Mouse (Mus musculus) CH12.LX (cell line): Measurements from ENCODE around the gene Oxt. TPM values are rescaled to one million over a fixed set of nuclear protein-coding genes. Genes with fewer than 3 reads are reported as not detected.

Source experiments
- DNase-seq: peaks from one replicate; pipeline ENCODE4 v3.0.0-alpha.2; 2013; ENCODE audit errors: extremely low read depth
- H3K27ac ChIP-seq: 2 replicates; pipeline ENCODE4 v1.5.1; 2012; ENCODE audit warnings: low read depth, mild to moderate bottlenecking, control low read depth, moderate library complexity; ENCODE audit not compliant: insufficient read depth
- H3K27me3 ChIP-seq: replicated peaks from 2 replicates; pipeline ENCODE3; 2012; ENCODE audit warnings: inconsistent platforms
- H3K36me3 ChIP-seq, 2 experiments: replicated peaks in 1 of 2; 2 replicates each; pipeline versions ENCODE3 to v1.6.1; 2012; ENCODE audit warnings: inconsistent platforms in 1 of 2, low read length in 1 of 2, mild to moderate bottlenecking in 1 of 2, mixed read lengths in 1 of 2, moderate library complexity in 1 of 2; ENCODE audit not compliant: control insufficient read depth in 1 of 2, insufficient read depth in 1 of 2
- H3K4me1 ChIP-seq, 2 experiments: 2 replicates each; pipeline ENCODE4 v1.6.1; 2012; ENCODE audit warnings: inconsistent platforms in 1 of 2, moderate library complexity in 1 of 2; ENCODE audit not compliant: insufficient read depth in 2 of 2, control insufficient read depth in 1 of 2
- H3K4me2 ChIP-seq: 2 replicates; pipeline ENCODE4 v1.6.1; 2012; ENCODE audit warnings: low read depth, mild to moderate bottlenecking, control low read depth; ENCODE audit not compliant: poor library complexity, insufficient read depth, severe bottlenecking
- H3K4me3 ChIP-seq, 3 experiments: fragments of 150-350 bp in 1 of 3; sonication (generic) in 1 of 3; replicated peaks in 1 of 3; 2 replicates each; pipeline versions ENCODE3 to v1.5.1; 2011 to 2012; ENCODE audit warnings: low read depth in 2 of 3, low read length in 2 of 3, mild to moderate bottlenecking in 2 of 3, moderate library complexity in 2 of 3, control low read depth in 1 of 3, improper control_type of control experiment in 1 of 3, inconsistent platforms in 1 of 3, mixed read lengths in 1 of 3; ENCODE audit not compliant: poor library complexity in 1 of 3
- H3K79me2 ChIP-seq: replicated peaks from 2 replicates; pipeline ENCODE4 v1.6.1; 2012; ENCODE audit warnings: mild to moderate bottlenecking, moderate library complexity; ENCODE audit not compliant: control insufficient read depth, poor library complexity, insufficient read depth, severe bottlenecking; ENCODE audit errors: extremely low read depth
- H3K9ac ChIP-seq: 2 replicates; pipeline ENCODE4 v1.6.1; 2012; ENCODE audit warnings: low read depth, mild to moderate bottlenecking, control low read depth, moderate library complexity; ENCODE audit not compliant: insufficient read depth
- H3K9me3 ChIP-seq: replicated peaks from 2 replicates; pipeline ENCODE3; 2012; ENCODE audit warnings: low read length, inconsistent platforms, mixed read lengths
- CHD1 ChIP-seq: IDR thresholded peaks from 2 replicates; pipeline ENCODE4 v1.6.1; 2012; ENCODE audit warnings: low read depth, low read length, improper control_type of control experiment, inconsistent platforms
- CHD2 ChIP-seq: IDR thresholded peaks from 2 replicates; pipeline ENCODE4 v1.6.1; 2011; ENCODE audit warnings: low read length, improper control_type of control experiment
- CTCF ChIP-seq, 2 experiments: IDR thresholded peaks in 1 of 2; conservative IDR thresholded peaks in 1 of 2; 2 replicates each; pipeline ENCODE4 v1.5.1; 2011 to 2012; ENCODE audit warnings: low read depth in 2 of 2, low read length in 2 of 2, improper control_type of control experiment in 1 of 2, inconsistent platforms in 1 of 2, mild to moderate bottlenecking in 1 of 2, moderate library complexity in 1 of 2
- E2F4 ChIP-seq: IDR thresholded peaks from 2 replicates; pipeline ENCODE4 v1.6.1; 2011; ENCODE audit warnings: low read depth, low read length, improper control_type of control experiment; ENCODE audit not compliant: insufficient replicate concordance
- EP300 ChIP-seq: IDR thresholded peaks from 2 replicates; pipeline ENCODE4 v1.6.1; 2011; ENCODE audit warnings: low read length, improper control_type of control experiment
- ETS1 ChIP-seq: conservative IDR thresholded peaks from 2 replicates; pipeline ENCODE4 v1.6.1; 2012; ENCODE audit warnings: low read depth, mild to moderate bottlenecking, inconsistent platforms, low read length, improper control_type of control experiment, moderate library complexity
- GABPA ChIP-seq: IDR thresholded peaks from 2 replicates; pipeline ENCODE4 v1.6.1; 2012; ENCODE audit warnings: low read depth, low read length, improper control_type of control experiment, inconsistent platforms; ENCODE audit not compliant: insufficient replicate concordance
- JUN ChIP-seq: IDR thresholded peaks from 2 replicates; pipeline ENCODE4 v1.6.1; 2011; ENCODE audit warnings: low read depth, mild to moderate bottlenecking, low read length, improper control_type of control experiment, moderate library complexity; ENCODE audit not compliant: insufficient read depth
- JUND ChIP-seq: conservative IDR thresholded peaks from 2 replicates; pipeline ENCODE4 v1.6.1; 2011; ENCODE audit warnings: low read depth, low read length, improper control_type of control experiment
- KAT2A ChIP-seq: IDR thresholded peaks from 2 replicates; pipeline ENCODE4 v1.6.1; 2012; ENCODE audit warnings: low read length, improper control_type of control experiment, inconsistent platforms; ENCODE audit not compliant: insufficient replicate concordance
- MAFK ChIP-seq: IDR thresholded peaks from 2 replicates; pipeline ENCODE4 v1.6.1; 2011; ENCODE audit warnings: low read length, improper control_type of control experiment; ENCODE audit not compliant: insufficient replicate concordance
- MAX ChIP-seq: IDR thresholded peaks from 2 replicates; pipeline ENCODE4 v1.6.1; 2011; ENCODE audit warnings: low read length, improper control_type of control experiment
- MAZ ChIP-seq: IDR thresholded peaks from 2 replicates; pipeline ENCODE4 v1.6.1; 2012; ENCODE audit warnings: low read depth, mild to moderate bottlenecking, inconsistent platforms, low read length, improper control_type of control experiment, moderate library complexity
- MXI1 ChIP-seq: IDR thresholded peaks from 2 replicates; pipeline ENCODE4 v1.6.1; 2011; ENCODE audit warnings: mild to moderate bottlenecking, low read depth, low read length, improper control_type of control experiment
- NELFE ChIP-seq: IDR thresholded peaks from 2 replicates; pipeline ENCODE4 v1.6.1; 2011; ENCODE audit warnings: low read depth, low read length, improper control_type of control experiment
- POLR2A ChIP-seq: IDR thresholded peaks from 2 replicates; pipeline ENCODE4 v1.6.1; 2011; ENCODE audit warnings: low read depth, mild to moderate bottlenecking, improper control_type of control experiment, low read length
- RAD21 ChIP-seq: IDR thresholded peaks from 2 replicates; pipeline ENCODE4 v1.6.1; 2011; ENCODE audit warnings: low read depth, mild to moderate bottlenecking, low read length, improper control_type of control experiment, moderate library complexity
- SIN3A ChIP-seq: IDR thresholded peaks from 2 replicates; pipeline ENCODE4 v1.6.1; 2012; ENCODE audit warnings: low read length, improper control_type of control experiment, inconsistent platforms
- SMC3 ChIP-seq: IDR thresholded peaks from 2 replicates; pipeline ENCODE4 v1.6.1; 2011; ENCODE audit warnings: low read depth, low read length, improper control_type of control experiment
- TBP ChIP-seq: conservative IDR thresholded peaks from 2 replicates; pipeline ENCODE4 v1.6.1; 2011; ENCODE audit warnings: low read depth, low read length, improper control_type of control experiment
- UBTF ChIP-seq: IDR thresholded peaks from 2 replicates; pipeline ENCODE4 v1.6.1; 2012; ENCODE audit warnings: low read depth, mild to moderate bottlenecking, inconsistent platforms, low read length, improper control_type of control experiment, moderate library complexity
- USF1 ChIP-seq: IDR thresholded peaks from 2 replicates; pipeline ENCODE4 v1.6.1; 2014; ENCODE audit warnings: low read depth, mild to moderate bottlenecking, inconsistent platforms, low read length, improper control_type of control experiment
- ZKSCAN1 ChIP-seq: IDR thresholded peaks from 2 replicates; pipeline ENCODE4 v1.6.1; 2012; ENCODE audit warnings: low read depth, inconsistent platforms, low read length, improper control_type of control experiment, borderline replicate concordance
- ZMIZ1 ChIP-seq: IDR thresholded peaks from 2 replicates; pipeline ENCODE4 v1.6.1; 2012; ENCODE audit warnings: low read depth, mild to moderate bottlenecking, inconsistent platforms, low read length, improper control_type of control experiment
- ZNF384 ChIP-seq: IDR thresholded peaks from 2 replicates; pipeline ENCODE4 v1.6.1; 2012; ENCODE audit warnings: low read depth, low read length, improper control_type of control experiment, inconsistent platforms
- dilution Hi-C: fragments of 300-500 bp; cut with MboI; formaldehyde crosslinking; loops from 2 replicates; pipeline ENCODE4 v1.14.3; 2020; ENCODE audit warnings: low sequenced_read_pairs; ENCODE audit not compliant: extremely low pct_unique_long_range_greater_than_20kb, extremely low pct_ligation_motif_present
- in situ Hi-C: fragments of 300-500 bp; cut with MboI; formaldehyde crosslinking; loops from 3 replicates; pipeline ENCODE4 v1.14.3; 2019; ENCODE audit warnings: low sequenced_read_pairs, low pct_ligation_motif_present, low pct_unique_long_range_greater_than_20kb, mixed read lengths
- polyA plus RNA-seq: library from polyadenylated mRNA; unstranded; fragments of >175 nt; gene quantifications from 2 replicates; pipeline ENCODE4 v1.2.1, GENCODE M21; 2012; ENCODE audit warnings: low read depth; ENCODE audit not compliant: insufficient read length
- total RNA-seq, 2 experiments: library from RNA; depleted of rRNA; stranded (reverse); fragments of 300-350 nt in 1 of 2; fragments of >200 nt in 1 of 2; gene quantifications; 2 replicates each; pipeline ENCODE4 v1.2.3; 2012 to 2014

Oxt gene
- total and polyA plus RNA-seq, 3 experiments: not detected

- Histone ChIP-seq H3K4me2 (no peak overlapping the region), H3K36me3 (peaks cover 67 to 90% of the 10 kb centered on the region in 2 experiments), H3K27me3 (no peaks in the 10 kb centered on the region), H3K79me2 (no peaks in the 10 kb centered on the region), H3K4me3 (no peak overlapping the region), H3K27ac (no peak overlapping the region), H3K9me3 (no peaks in the 10 kb centered on the region), H3K4me1 (no peaks in the 10 kb centered on the region), H3K9ac (no peak overlapping the region)
- no peak for TF ChIP-seq GABPA
- TF ChIP-seq KAT2A: no peak
- no peak for TF ChIP-seq USF1
- no peak for TF ChIP-seq NELFE
- no peak for TF ChIP-seq MAX
- TF ChIP-seq UBTF: no peak
- dilution Hi-C loops: no loop called here
- no peak for DNase-seq
- in situ Hi-C loops: loop anchor here (10.0 kb wide), 1 partner anchor 169 kb away; no protein-coding TSS in a partner anchor
Measured at GRCm38 (mm10) chr2:130595596-130595995, 19.6 kb downstream of the Oxt start.

DNA sequence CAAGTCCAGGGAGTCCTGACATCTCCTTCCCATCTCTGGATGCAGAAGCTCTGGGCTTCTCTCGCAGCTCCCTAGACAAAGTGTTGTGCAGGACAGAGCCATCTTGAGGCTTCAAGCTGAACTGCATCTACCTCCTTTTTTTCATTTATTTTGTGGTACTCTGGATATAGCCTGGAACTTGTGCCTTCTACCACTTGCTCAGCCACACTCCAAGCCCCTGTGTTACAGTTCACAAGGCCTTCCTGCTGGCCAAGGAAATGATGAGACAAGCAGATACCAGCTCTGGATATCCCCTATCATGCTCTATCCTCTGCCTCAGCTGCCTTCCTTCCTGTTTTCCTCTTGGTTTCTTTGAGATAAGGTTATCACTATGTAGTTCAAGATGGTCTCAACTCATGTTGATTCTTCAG is 21.6 kb downstream of the Oxt start:
- H3K27me3 ChIP-seq: no peaks in the 10 kb centered on the region
- in situ Hi-C loops: loop anchor here (10.0 kb wide), 1 partner anchor 167 kb away; no protein-coding TSS in a partner anchor
- TF ChIP-seq ZNF384 (peak; percentile 27; the same call in 1 of the 2 replicates), SMC3 (peak; percentile 52), RAD21 (peak; percentile 44), CTCF (conservative IDR thresholded peaks at IDR 0.05 in 1 of 2, IDR thresholded peaks at IDR 0.05 in 1 of 2; ENCODE audit: low read depth in 2 of 2, low read length in 2 of 2) (peak; percentile 35 to 67; a peak in 3 of 4 replicates), JUN (no peak)
- dilution Hi-C loops: no loop called here
- no peak overlapping the region for H3K4me3 ChIP-seq
- H3K4me2 ChIP-seq: no peak overlapping the region
- H3K4me1 ChIP-seq: no peaks in the 10 kb centered on the region
- H3K36me3 ChIP-seq: peaks cover 62 to 84% of the 10 kb centered on the region in 2 experiments
- no peak overlapping the region for H3K27ac ChIP-seq
- DNase-seq: peak; percentile 34
- no peaks in the 10 kb centered on the region for H3K9me3 ChIP-seq
- H3K9ac ChIP-seq: no peak overlapping the region
- no peaks in the 10 kb centered on the region for H3K79me2 ChIP-seq

DNA sequence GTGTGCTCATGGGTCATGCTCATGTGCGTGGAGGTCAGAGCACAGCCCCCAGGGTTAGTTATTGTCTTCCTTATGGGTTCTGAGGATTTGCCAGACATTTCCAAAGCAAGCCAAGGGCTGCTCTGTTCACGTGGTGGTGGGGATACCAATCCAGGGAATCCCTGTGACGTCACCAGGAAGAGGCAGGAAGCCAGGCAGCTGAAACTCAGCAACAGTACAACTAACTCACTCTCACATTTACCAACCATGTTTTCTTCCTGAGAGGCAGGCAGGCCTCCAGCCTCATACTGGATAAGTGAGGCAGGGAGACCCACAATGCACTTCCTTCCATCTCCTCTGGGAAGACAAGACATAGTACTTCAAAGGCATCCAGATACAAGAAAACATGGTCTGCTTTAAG is 22.4 kb downstream of the Oxt start:
- no peak overlapping the region for H3K9ac ChIP-seq
- no peaks in the 10 kb centered on the region for H3K4me1 ChIP-seq
- in situ Hi-C loops: loop anchor here (10.0 kb wide), 1 partner anchor 166 kb away; no protein-coding TSS in a partner anchor
- no peak for DNase-seq
- no peak overlapping the region for H3K4me2 ChIP-seq
- H3K27me3 ChIP-seq: no peaks in the 10 kb centered on the region
- H3K9me3 ChIP-seq: no peaks in the 10 kb centered on the region
- dilution Hi-C loops: no loop called here
- peaks cover 63 to 84% of the 10 kb centered on the region in 2 experiments for H3K36me3 ChIP-seq
- no peak overlapping the region for H3K27ac ChIP-seq
- TF ChIP-seq KAT2A (no peak), ZKSCAN1 (no peak), E2F4 (no peak), EP300 (no peak), JUND (no peak), NELFE (no peak), SIN3A (no peak), SMC3 (no peak), CHD2 (no peak), TBP (no peak), CTCF (conservative IDR thresholded peaks at IDR 0.05 in 1 of 2, IDR thresholded peaks at IDR 0.05 in 1 of 2; ENCODE audit: low read depth in 2 of 2, low read length in 2 of 2) (no peak), MAFK (no peak), ETS1 (no peak), MXI1 (no peak), CHD1 (no peak), UBTF (no peak), JUN (no peak), POLR2A (no peak), ZMIZ1 (no peak), MAZ (no peak)
- no peak overlapping the region for H3K4me3 ChIP-seq
- no peaks in the 10 kb centered on the region for H3K79me2 ChIP-seq
